Mouse (Mus musculus) naive thymus-derived CD4-positive, alpha-beta T cell, adult 2 months (primary cell): Measurements from ENCODE around the gene 1700067K01Rik.
A peak's percentile ranks its signal among the peaks of the same experiment; 100 is the strongest.
"Not testable (repeated sequence)": the region's sequence is repeated elsewhere in the genome, so short reads cannot be mapped to it uniquely, and the experiment has no call there.

Experiments used
- DNase-seq: peaks from one replicate; pipeline ENCODE4 v3.0.0-alpha.2; 2011; ENCODE audit warnings: low read depth

The 1700067K01Rik gene

GRCm38 (mm10) chr8:83983222-83983621 lies 18.1 kb upstream of the 1700067K01Rik start:
- not testable (repeated sequence) for DNase-seq

- DNase-seq, result no peak
These were observed 12.1 kb upstream of the 1700067K01Rik start for GRCm38 (mm10) chr8:83989243-83989642.

- DNase-seq, result no peak
These were observed 11.1 kb upstream of the 1700067K01Rik start for GRCm38 (mm10) chr8:83990170-83990569.

- no peak for DNase-seq
These were observed 8.8 kb upstream of the 1700067K01Rik start for GRCm38 (mm10) chr8:83992488-83992887.

- DNase-seq, result no peak
These were observed 7.3 kb upstream of the 1700067K01Rik start for GRCm38 (mm10) chr8:83994030-83994429.

- DNase-seq, result no peak
These were observed 5.3 kb upstream of the 1700067K01Rik start for GRCm38 (mm10) chr8:83995973-83996372.

- DNase-seq, result peak; percentile 83
These were observed 4.5 kb upstream of the 1700067K01Rik start for GRCm38 (mm10) chr8:83996567-83997505.

- peak; percentile 68 for DNase-seq
These were observed 3.7 kb upstream of the 1700067K01Rik start, which contains the start of gene Samd1 for GRCm38 (mm10) chr8:83997511-83998141. TSS of gene Samd1 (plus strand) at chr8:83997672.

- peak; percentile 85 for DNase-seq
These were observed 2.9 kb upstream of the 1700067K01Rik start for GRCm38 (mm10) chr8:83998231-83999056.

- DNase-seq, result no peak
These were observed 2.1 kb upstream of the 1700067K01Rik start for GRCm38 (mm10) chr8:83999057-83999705.

GRCm38 (mm10) chr8:83999825-84000224 lies 1.5 kb upstream of the 1700067K01Rik start:
- DNase-seq, result no peak

GRCm38 (mm10) chr8:84002957-84003611 lies 1.8 kb downstream of the 1700067K01Rik start:
- DNase-seq, result no peak

- no peak for DNase-seq
These were observed 2.4 kb downstream of the 1700067K01Rik start for GRCm38 (mm10) chr8:84003612-84004246.

- DNase-seq, result peak; percentile 97
These were observed 3.4 kb downstream of the 1700067K01Rik start for GRCm38 (mm10) chr8:84004533-84005201.

- not testable (repeated sequence) for DNase-seq
These were observed 4.2 kb downstream of the 1700067K01Rik start for GRCm38 (mm10) chr8:84005502-84005901.

- DNase-seq, result no peak
These were observed 7.1 kb downstream of the 1700067K01Rik start for GRCm38 (mm10) chr8:84008362-84008761.

GRCm38 (mm10) chr8:84009876-84010275 lies 8.6 kb downstream of the 1700067K01Rik start:
- peak; percentile 87 for DNase-seq

GRCm38 (mm10) chr8:84010625-84011611 lies 9.6 kb downstream of the 1700067K01Rik start:
- DNase-seq, result peak; percentile 83
